Mouse (Mus musculus) MEL (cell line): ENCODE data around the gene Slc30a2. TPM values are rescaled to one million over a fixed set of nuclear protein-coding genes. Genes with fewer than 3 reads are reported as not detected.

Experiments used
- DNase-seq: peaks from one replicate; pipeline ENCODE4 v3.0.0; 2011; ENCODE audit warnings: low read depth, low spot score
- H3K27ac ChIP-seq: 2 replicates; pipeline ENCODE4 v1.5.1; 2012; ENCODE audit warnings: low read depth, mild to moderate bottlenecking, control low read depth, low read length, moderate library complexity; ENCODE audit not compliant: control insufficient read depth
- H3K27me3 ChIP-seq, 2 experiments: fragments of 150-350 bp in 1 of 2; sonication (generic) in 1 of 2; 2 replicates each; pipeline ENCODE4 v1.6.1; 2012; ENCODE audit warnings: low read length in 2 of 2, mild to moderate bottlenecking in 2 of 2, improper control_type of control experiment in 1 of 2, moderate library complexity in 1 of 2; ENCODE audit not compliant: insufficient read depth in 2 of 2, control insufficient read depth in 1 of 2
- H3K36me3 ChIP-seq, 2 experiments: 2 replicates each; pipeline ENCODE4 v1.6.1; 2012 to 2014; ENCODE audit warnings: low read length in 2 of 2, improper control_type of control experiment in 1 of 2, inconsistent platforms in 1 of 2, mild to moderate bottlenecking in 1 of 2; ENCODE audit not compliant: insufficient read depth in 2 of 2, control insufficient read depth in 1 of 2
- H3K4me1 ChIP-seq, 2 experiments: fragments of 150-350 bp in 1 of 2; sonication (generic) in 1 of 2; 2 replicates each; pipeline ENCODE4 v1.6.1; 2012; ENCODE audit warnings: low read length in 2 of 2, improper control_type of control experiment in 1 of 2, mild to moderate bottlenecking in 1 of 2; ENCODE audit not compliant: insufficient read depth in 2 of 2, control insufficient read depth in 1 of 2
- H3K4me3 ChIP-seq, 2 experiments: fragments of 150-350 bp in 1 of 2; sonication (generic) in 1 of 2; 2 replicates each; pipeline ENCODE4 v1.5.1; 2012; ENCODE audit warnings: low read depth in 2 of 2, low read length in 2 of 2, mild to moderate bottlenecking in 2 of 2, moderate library complexity in 2 of 2, control low read depth in 1 of 2, improper control_type of control experiment in 1 of 2; ENCODE audit not compliant: control insufficient read depth in 1 of 2, insufficient read depth in 1 of 2
- H3K79me2 ChIP-seq: 2 replicates; pipeline ENCODE4 v1.6.1; 2012; ENCODE audit warnings: mild to moderate bottlenecking, low read length, moderate library complexity; ENCODE audit not compliant: control insufficient read depth, poor library complexity, insufficient read depth
- H3K9ac ChIP-seq: 2 replicates; pipeline ENCODE4 v1.6.1; 2012; ENCODE audit warnings: low read depth, mild to moderate bottlenecking, control low read depth, low read length, moderate library complexity; ENCODE audit not compliant: control insufficient read depth, poor library complexity, severe bottlenecking
- H3K9me3 ChIP-seq: fragments of 150-350 bp; sonication (generic); replicated peaks from 2 replicates; pipeline ENCODE4 v1.6.1; 2012; ENCODE audit warnings: mild to moderate bottlenecking, low read length, improper control_type of control experiment, moderate library complexity; ENCODE audit not compliant: insufficient read depth
- CTCF ChIP-seq, 3 experiments: IDR thresholded peaks in 2 of 3; conservative IDR thresholded peaks in 1 of 3; 2 replicates each; pipeline ENCODE4 v1.5.1; 2011 to 2012; ENCODE audit warnings: low read length in 3 of 3, low read depth in 2 of 3, mild to moderate bottlenecking in 2 of 3, improper control_type of control experiment in 1 of 3, inconsistent platforms in 1 of 3, mixed read lengths in 1 of 3, moderate library complexity in 1 of 3; ENCODE audit not compliant: control insufficient read depth in 1 of 3, insufficient read depth in 1 of 3, poor library complexity in 1 of 3, severe bottlenecking in 1 of 3
- EP300 ChIP-seq, 2 experiments: IDR thresholded peaks; 2 replicates each; pipeline ENCODE4 v1.6.1; 2011; ENCODE audit warnings: improper control_type of control experiment in 2 of 2, low read length in 2 of 2, low read depth in 1 of 2, mild to moderate bottlenecking in 1 of 2
- ETS1 ChIP-seq: IDR thresholded peaks from 2 replicates; pipeline ENCODE4 v1.6.1; 2012; ENCODE audit warnings: low read depth, mild to moderate bottlenecking, inconsistent platforms, low read length, improper control_type of control experiment, moderate library complexity
- GABPA ChIP-seq: IDR thresholded peaks from 2 replicates; pipeline ENCODE4 v1.6.1; 2012; ENCODE audit warnings: low read depth, mild to moderate bottlenecking, inconsistent platforms, low read length, improper control_type of control experiment, moderate library complexity
- GATA1 ChIP-seq: IDR thresholded peaks from 2 replicates; pipeline ENCODE4 v1.6.1; 2011; ENCODE audit warnings: low read depth, low read length, improper control_type of control experiment
- KAT2A ChIP-seq: conservative IDR thresholded peaks from 2 replicates; pipeline ENCODE4 v1.6.1; 2012; ENCODE audit warnings: low read depth, low read length, improper control_type of control experiment, inconsistent platforms
- MAX ChIP-seq: IDR thresholded peaks from 2 replicates; pipeline ENCODE4 v1.6.1; 2011; ENCODE audit warnings: low read length, improper control_type of control experiment
- MAZ ChIP-seq: IDR thresholded peaks from 2 replicates; pipeline ENCODE4 v1.6.1; 2012; ENCODE audit warnings: low read depth, mild to moderate bottlenecking, inconsistent platforms, low read length, improper control_type of control experiment
- RAD21 ChIP-seq: IDR thresholded peaks from 2 replicates; pipeline ENCODE4 v1.6.1; 2011; ENCODE audit warnings: mild to moderate bottlenecking, low read depth, low read length, improper control_type of control experiment
- RCOR1 ChIP-seq: IDR thresholded peaks from 2 replicates; pipeline ENCODE4 v1.6.1; 2012; ENCODE audit warnings: low read depth, mild to moderate bottlenecking, inconsistent platforms, low read length, improper control_type of control experiment
- TAL1 ChIP-seq: IDR thresholded peaks from 2 replicates; pipeline ENCODE4 v1.6.1; 2012; ENCODE audit warnings: mild to moderate bottlenecking, inconsistent platforms, low read length, moderate library complexity, mixed read lengths
- TCF12 ChIP-seq: IDR thresholded peaks from 2 replicates; pipeline ENCODE4 v1.6.1; 2014; ENCODE audit warnings: low read depth, mild to moderate bottlenecking, inconsistent platforms, low read length, improper control_type of control experiment, moderate library complexity
- USF2 ChIP-seq, 2 experiments: IDR thresholded peaks; 2 replicates each; pipeline ENCODE4 v1.6.1; 2011 to 2012; ENCODE audit warnings: improper control_type of control experiment in 2 of 2, low read length in 2 of 2, borderline replicate concordance in 1 of 2, inconsistent platforms in 1 of 2, low read depth in 1 of 2, mild to moderate bottlenecking in 1 of 2; ENCODE audit not compliant: insufficient read depth in 1 of 2
- ZC3H11A ChIP-seq: IDR thresholded peaks from 2 replicates; pipeline ENCODE4 v1.6.1; 2012; ENCODE audit warnings: low read depth, mild to moderate bottlenecking, inconsistent platforms, low read length, improper control_type of control experiment
- ZKSCAN1 ChIP-seq: IDR thresholded peaks from 2 replicates; pipeline ENCODE4 v1.6.1; 2012; ENCODE audit warnings: low read depth, mild to moderate bottlenecking, inconsistent platforms, low read length, improper control_type of control experiment, moderate library complexity
- polyA plus RNA-seq, 2 experiments: library from polyadenylated mRNA; stranded (reverse) in 1 of 2; unstranded in 1 of 2; fragments of >175 nt in 1 of 2; fragments of >200 nt in 1 of 2; gene quantifications; 2 replicates each; pipeline versions ENCODE4 v1.2.1 to v1.2.4; 2012; ENCODE audit warnings: low replicate concordance in 2 of 2, low read depth in 1 of 2; ENCODE audit not compliant: insufficient read length in 2 of 2, insufficient read depth in 1 of 2, missing spikeins in 1 of 2
- total RNA-seq: library from RNA; depleted of rRNA; stranded (reverse); fragments of 300-350 nt; gene quantifications from 2 replicates; pipeline ENCODE4 v1.2.3, GENCODE M21; 2012

Slc30a2 gene
- total and polyA plus RNA-seq, 3 experiments: 0.39 to 0.54 TPM; not detected in 1

GRCm38 (mm10) chr4:134310656-134311055, 32.3 kb upstream of the Slc30a2 start:
- H3K27me3 ChIP-seq: peaks cover 2% of the 10 kb centered on the region in 2 experiments; a peak in 2 of 4 replicates

GRCm38 (mm10) chr4:134311784-134312183, 31.2 kb upstream of the Slc30a2 start:
- Histone ChIP-seq H3K9ac (no peak overlapping the region), H3K27me3 (peaks cover 0 to 1% of the 10 kb centered on the region in 2 experiments; a peak in 1 of 4 replicates), H3K27ac (no peak overlapping the region), H3K79me2 (no peaks in the 10 kb centered on the region), H3K4me3 (no peak overlapping the region), H3K36me3 (no peaks in the 10 kb centered on the region), H3K9me3 (no peaks in the 10 kb centered on the region), H3K4me1 (no peaks in the 10 kb centered on the region)
- DNase-seq: no peak
- TF ChIP-seq KAT2A: no peak
- TF ChIP-seq ZC3H11A: no peak
- no peak for TF ChIP-seq USF2 (IDR thresholded peaks at IDR 0.05; ENCODE audit: borderline replicate concordance in 1 of 2, insufficient read depth in 1 of 2, low read depth in 1 of 2, low read length in 2 of 2)

More at GRCm38 (mm10) chr4:134310656-134311055, 32.3 kb upstream of the Slc30a2 start:
- Histone ChIP-seq H3K36me3 (no peaks in the 10 kb centered on the region), H3K9me3 (no peaks in the 10 kb centered on the region), H3K4me1 (no peaks in the 10 kb centered on the region), H3K79me2 (no peaks in the 10 kb centered on the region), H3K27ac (no peak overlapping the region), H3K9ac (no peak overlapping the region), H3K4me3 (no peak overlapping the region)
- DNase-seq: no peak
- TF ChIP-seq ZC3H11A: no peak
- TF ChIP-seq, all 39 proteins: peak for 0

GRCm38 (mm10) chr4:134312341-134312740, 30.6 kb upstream of the Slc30a2 start:
- no peak for DNase-seq
- no peak overlapping the region for H3K9ac ChIP-seq
- H3K36me3 ChIP-seq: no peaks in the 10 kb centered on the region
- H3K9me3 ChIP-seq: no peaks in the 10 kb centered on the region
- H3K4me3 ChIP-seq: no peak overlapping the region
- TF ChIP-seq ZKSCAN1 (no peak), TAL1 (no peak), RAD21 (no peak), KAT2A (no peak), MAX (no peak), RCOR1 (no peak), TCF12 (no peak), GABPA (no peak), MAZ (no peak), EP300 (IDR thresholded peaks at IDR 0.05; ENCODE audit: low read depth in 1 of 2, low read length in 2 of 2) (no peak), GATA1 (no peak), ETS1 (no peak), CTCF (IDR thresholded peaks at IDR 0.05 in 2 of 3, conservative IDR thresholded peaks at IDR 0.05 in 1 of 3; ENCODE audit: control insufficient read depth in 1 of 3, insufficient read depth in 1 of 3, low read depth in 2 of 3, low read length in 3 of 3, poor library complexity in 1 of 3, severe bottlenecking in 1 of 3) (no peak)
- TF ChIP-seq, all 39 proteins: peak for 0
- Histone ChIP-seq H3K27me3 (peaks cover 0 to 1% of the 10 kb centered on the region in 2 experiments; a peak in 1 of 4 replicates), H3K4me1 (no peaks in the 10 kb centered on the region), H3K27ac (no peak overlapping the region), H3K79me2 (no peaks in the 10 kb centered on the region)
